Mouse (Mus musculus): ENCODE measurements around the gene Pbx1.

GRCm38 (mm10) chr1:168457191-168457747 is 25.2 kb upstream of the Pbx1 start:
- TF ChIP-seq CTCF (conservative IDR thresholded peaks at IDR 0.05; ENCODE audit: low read length) (no peak), POU5F1 (IDR thresholded peaks at IDR 0.05; ENCODE audit: borderline replicate concordance, low read length) (no peak), NANOG (IDR thresholded peaks at IDR 0.05; ENCODE audit: borderline replicate concordance, low read length) (no peak)
